Mouse (Mus musculus) thymus, adult 2 months (tissue): ENCODE results near the gene Ctsl.

Experiments used
- CTCF ChIP-seq: fragments of 200-500 bp; IDR thresholded peaks from 2 replicates; pipeline ENCODE4 v1.5.1; 2012; ENCODE audit warnings: mild to moderate bottlenecking, control low read depth, low read length, moderate library complexity, borderline replicate concordance; ENCODE audit not compliant: control insufficient read depth, poor library complexity, insufficient read depth; ENCODE audit errors: extremely low read depth
- POLR2A ChIP-seq: fragments of 200-500 bp; IDR thresholded peaks from 2 replicates; pipeline ENCODE4 v1.6.1; 2012; ENCODE audit warnings: mild to moderate bottlenecking, low read length, control low read depth, moderate library complexity; ENCODE audit not compliant: control insufficient read depth, poor library complexity, insufficient read depth; ENCODE audit errors: extremely low read depth

DNA sequence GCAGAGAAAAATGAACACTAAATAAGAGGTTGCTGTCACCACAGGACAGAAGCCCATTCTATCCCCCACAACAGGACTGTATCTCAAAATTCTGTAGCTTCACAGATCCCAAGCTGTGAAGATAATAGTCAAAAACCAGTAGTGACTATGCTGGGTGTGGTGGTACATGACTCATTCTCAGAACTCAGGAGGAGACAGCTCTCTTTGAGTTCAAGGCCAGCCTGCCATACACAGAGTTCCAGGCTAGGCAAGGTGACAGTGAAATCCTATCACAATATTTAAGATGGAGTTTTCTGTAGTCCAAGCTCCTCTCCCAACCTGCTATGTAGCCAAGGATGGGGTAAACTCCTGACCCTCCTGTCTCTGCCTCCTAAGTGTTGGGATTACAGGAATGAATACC is 5.4 kb downstream of the Ctsl start:
- TF ChIP-seq POLR2A (no peak), CTCF (no peak)
